Mouse (Mus musculus) hindbrain, embryonic 14.5 days (tissue): ENCODE results near the gene Trim45. TPM values are rescaled to one million over a fixed set of nuclear protein-coding genes. Genes with fewer than 3 reads are reported as not detected.

Source experiments
- ATAC-seq: fragments of 200-750 bp; cut with Nextera tagmentation; 2 replicates; pipeline ENCODE4 v1.8.0; 2017; ENCODE audit warnings: moderate number of reproducible peaks, mild to moderate bottlenecking, moderate TSS enrichment, moderate library complexity; ENCODE audit not compliant: low FRiP score
- DNase-seq: peaks from one replicate; pipeline ENCODE4 v3.0.0-alpha.2; 2015; ENCODE audit warnings: low spot score
- H3K27ac ChIP-seq: fragments of 300-500 bp; sonication (generic); 2 replicates; pipeline ENCODE4 v1.5.1; 2014; ENCODE audit warnings: mild to moderate bottlenecking, moderate library complexity
- H3K27me3 ChIP-seq: fragments of 300-500 bp; sonication (generic); 2 replicates; pipeline ENCODE4 v1.6.1; 2014; ENCODE audit warnings: mild to moderate bottlenecking, low read length, mixed read lengths; ENCODE audit not compliant: control insufficient read depth, insufficient read depth
- H3K36me3 ChIP-seq: fragments of 300-500 bp; sonication (generic); replicated peaks from 2 replicates; pipeline ENCODE4 v1.6.1; 2014; ENCODE audit not compliant: control insufficient read depth, insufficient read depth
- H3K4me1 ChIP-seq: fragments of 300-500 bp; sonication (generic); replicated peaks from 2 replicates; pipeline ENCODE4 v1.6.1; 2014; ENCODE audit warnings: antibody characterized with exemption, low read length, mixed read lengths; ENCODE audit not compliant: control insufficient read depth, insufficient read depth
- H3K4me2 ChIP-seq: fragments of 300-500 bp; sonication (generic); replicated peaks from 2 replicates; pipeline ENCODE4 v1.6.1; 2014; ENCODE audit warnings: mild to moderate bottlenecking, moderate library complexity
- H3K4me3 ChIP-seq: fragments of 300-500 bp; sonication (generic); replicated peaks from 2 replicates; pipeline ENCODE4 v1.5.1; 2014; ENCODE audit warnings: mild to moderate bottlenecking, low read length
- H3K9ac ChIP-seq: fragments of 300-500 bp; sonication (generic); 2 replicates; pipeline ENCODE4 v1.6.1; 2014
- H3K9me3 ChIP-seq: fragments of 300-500 bp; sonication (generic); 2 replicates; pipeline ENCODE4 v1.6.1; 2016; ENCODE audit warnings: low read length; ENCODE audit not compliant: control insufficient read depth
- WGBS: fragments of 180-500 bp; shearing (Covaris S2); extraction: QIAGEN DNeasy Blood & Tissue Kit; methylation state at CpG from one replicate; pipeline ENCODE4 v1.1.7; 2014; 5-methylcytosine and 5-hydroxymethylcytosine counted together
- polyA plus RNA-seq: library from polyadenylated mRNA; unstranded; fragments of >200 nt; fragmentation: Nextera tagmentation; extraction: Ambion mirVana; gene quantifications from 2 replicates; pipeline ENCODE4 v1.2.1, GENCODE M21; 2014

Trim45 gene
- polyA plus RNA-seq, 1 experiment from 2014 or later = 6.2 TPM

DNA sequence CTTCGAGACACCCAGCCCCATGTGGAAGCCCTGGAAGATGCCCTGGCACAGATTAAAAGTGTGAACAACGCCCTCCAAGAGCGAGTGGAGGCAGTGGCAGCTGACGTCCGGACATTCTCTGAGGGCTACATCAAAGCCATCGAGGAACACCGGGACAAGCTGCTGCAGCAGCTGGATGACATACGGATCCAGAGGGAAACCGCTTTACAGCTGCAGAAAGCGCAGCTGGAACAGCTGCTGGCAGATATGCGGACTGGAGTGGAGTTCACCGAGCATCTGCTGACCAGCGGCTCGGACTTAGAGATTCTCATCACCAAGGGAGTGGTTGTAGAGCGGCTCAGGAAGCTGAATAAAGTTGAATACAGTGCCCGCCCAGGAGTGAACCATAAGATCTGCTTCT is 3.2 kb downstream of the Trim45 start:
- H3K4me1 ChIP-seq = peaks cover 38% of the 10 kb centered on the region

DNA sequence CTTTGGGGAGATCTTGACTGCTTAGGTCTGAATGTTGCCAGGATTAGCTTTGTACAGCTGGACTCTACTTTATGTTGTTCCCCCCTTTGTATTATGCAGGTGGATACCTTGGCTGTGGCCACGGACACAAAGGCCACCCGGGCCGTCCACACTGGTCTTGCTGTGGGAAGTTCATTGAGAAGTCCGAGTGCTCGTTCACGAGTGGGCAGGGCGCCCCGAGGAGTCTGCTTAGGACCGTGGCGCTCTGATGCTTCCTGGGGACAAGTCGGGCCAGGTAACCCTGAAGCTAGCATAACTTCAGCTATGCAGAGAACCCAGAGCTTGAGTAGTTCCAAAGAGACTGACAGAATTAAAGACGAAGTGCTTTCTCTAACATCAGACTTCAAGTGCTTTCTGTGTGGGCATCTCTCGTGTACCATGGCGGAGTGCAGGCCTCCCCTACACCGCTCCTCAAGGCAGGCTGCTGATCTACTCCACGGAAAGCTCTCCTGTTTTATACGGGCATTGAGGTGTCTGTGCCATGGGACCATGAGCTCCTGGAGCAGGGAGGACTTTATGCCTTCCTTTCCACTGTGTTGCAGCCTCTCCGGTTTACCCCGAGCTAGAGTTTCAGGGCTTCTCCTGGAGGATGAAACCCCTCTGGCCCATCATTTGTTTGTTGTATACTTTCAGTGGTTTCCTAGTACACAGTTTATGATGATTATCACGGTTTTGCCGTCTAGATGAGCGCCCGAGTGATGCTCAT is 9.5 kb downstream of the Trim45 start:
- DNase-seq (no peak), ATAC-seq (no peak)
- Histone ChIP-seq H3K4me3 (no peak overlapping the region), H3K36me3 (peaks cover 72% of the 10 kb centered on the region), H3K4me1 (peaks cover 4% of the 10 kb centered on the region; the same call in 1 of the 2 replicates), H3K4me2 (no peak overlapping the region), H3K9ac (no peak overlapping the region), H3K27ac (no peak overlapping the region), H3K27me3 (no peaks in the 10 kb centered on the region), H3K9me3 (no peaks in the 10 kb centered on the region)
- 96% methylated on average over 23 of the region's 23 CpGs for WGBS

More for the DNA sequence above, 3.2 kb downstream of the Trim45 start:
- Histone ChIP-seq H3K9me3 (no peaks in the 10 kb centered on the region), H3K9ac (no peak overlapping the region), H3K27me3 (no peaks in the 10 kb centered on the region), H3K27ac (no peak overlapping the region), H3K4me2 (no peak overlapping the region), H3K36me3 (peaks cover 23% of the 10 kb centered on the region), H3K4me3 (no peak overlapping the region)
- no peak for ATAC-seq
- DNase-seq = no peak
- 85% methylated on average over 16 of the region's 16 CpGs for WGBS

DNA sequence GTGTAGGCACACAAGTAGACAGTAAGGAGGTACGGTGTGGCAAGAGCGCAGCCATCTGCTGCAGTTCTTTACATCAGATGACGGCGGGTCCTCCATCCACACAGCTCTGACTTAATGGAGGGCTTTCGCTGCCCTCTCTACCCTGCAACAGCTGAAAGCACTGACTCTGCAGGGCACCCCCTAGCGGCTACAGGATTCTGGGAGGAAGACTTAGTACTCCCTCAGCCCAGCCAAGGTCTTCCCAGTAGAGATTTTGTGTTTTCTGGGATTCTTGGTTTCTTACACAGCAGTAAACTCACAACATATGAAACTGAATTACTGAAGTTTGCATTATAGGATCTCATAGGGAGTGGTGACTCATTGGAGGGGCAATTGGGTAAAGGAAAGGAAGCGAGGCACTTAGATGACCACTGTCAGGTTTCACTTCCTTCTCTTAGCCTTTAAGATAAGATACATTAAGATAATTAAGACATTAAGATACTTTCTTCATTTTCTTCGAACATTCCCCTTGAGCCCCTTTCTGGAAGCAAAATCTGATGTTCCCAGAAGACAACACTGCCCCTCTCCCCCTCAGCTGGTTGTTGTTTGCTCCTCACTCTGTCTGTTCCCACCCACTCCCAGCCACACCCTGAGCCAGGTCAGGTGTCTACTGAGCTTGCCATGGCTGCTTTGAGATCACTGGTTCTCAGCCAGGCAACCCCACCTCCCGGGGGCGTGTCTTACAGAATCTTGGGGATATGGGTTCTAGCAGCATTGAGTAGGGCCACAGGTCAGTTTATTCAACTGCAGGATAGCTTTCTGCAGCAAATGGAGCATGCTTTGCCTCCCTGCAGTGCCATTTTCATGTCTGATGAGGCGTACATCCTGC is 10.3 kb downstream of the Trim45 start:
- WGBS = 77% methylated on average over 11 of the region's 11 CpGs
- Histone ChIP-seq H3K4me2 (no peak overlapping the region), H3K4me1 (no peaks in the 10 kb centered on the region), H3K9me3 (no peaks in the 10 kb centered on the region), H3K27ac (no peak overlapping the region), H3K27me3 (no peaks in the 10 kb centered on the region), H3K4me3 (no peak overlapping the region), H3K9ac (no peak overlapping the region), H3K36me3 (peaks cover 75% of the 10 kb centered on the region)
- ATAC-seq = no peak
- DNase-seq = no peak

DNA sequence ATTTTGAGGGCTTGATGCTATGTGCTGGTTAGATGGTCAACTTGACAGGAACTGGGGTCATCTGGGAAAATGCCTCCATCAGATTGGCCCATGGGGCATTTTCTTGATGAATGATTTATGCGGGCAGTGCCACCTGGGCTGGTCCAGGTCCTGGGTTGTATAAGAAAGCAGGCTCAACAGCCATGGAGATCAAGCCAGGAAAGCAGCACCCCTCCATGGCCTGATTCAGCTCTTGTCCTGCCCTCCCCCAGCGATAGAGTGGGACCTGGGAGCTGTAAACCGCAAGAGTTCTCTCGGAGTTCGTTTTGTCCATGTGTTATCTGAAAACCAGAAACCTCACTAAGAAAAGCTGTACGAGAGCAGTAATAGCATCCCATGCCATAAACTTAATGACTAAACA is 13.5 kb downstream of the Trim45 start:
- Histone ChIP-seq H3K27me3 (no peaks in the 10 kb centered on the region), H3K36me3 (peaks cover 66% of the 10 kb centered on the region), H3K4me3 (no peak overlapping the region), H3K4me2 (no peak overlapping the region), H3K9ac (no peak overlapping the region), H3K9me3 (no peaks in the 10 kb centered on the region), H3K4me1 (no peaks in the 10 kb centered on the region), H3K27ac (no peak overlapping the region)
- WGBS = 95% methylated on average over 6 of the region's 6 CpGs
- DNase-seq = no peak
- ATAC-seq = no peak

DNA sequence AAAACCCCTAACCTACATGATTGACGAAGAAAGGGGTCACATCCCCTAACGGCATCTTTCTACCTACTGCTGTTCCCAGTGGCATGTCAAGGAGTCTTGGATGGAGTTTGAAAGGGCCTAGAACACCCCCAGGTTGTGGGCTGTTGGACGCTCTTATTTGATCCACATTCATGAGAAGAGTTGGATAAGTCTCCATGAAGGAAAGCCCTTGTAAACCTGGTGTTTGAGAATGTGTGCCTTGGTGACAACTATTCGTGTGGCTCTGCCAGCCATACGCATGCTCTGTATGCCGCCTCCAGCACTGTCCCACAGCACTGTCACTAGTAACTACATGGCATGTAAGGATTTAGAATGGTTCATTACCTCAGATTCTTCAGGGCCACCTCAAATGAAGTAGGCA is 14.2 kb downstream of the Trim45 start:
- Histone ChIP-seq H3K4me2 (no peak overlapping the region), H3K27ac (no peak overlapping the region), H3K9me3 (no peaks in the 10 kb centered on the region), H3K27me3 (no peaks in the 10 kb centered on the region), H3K9ac (no peak overlapping the region), H3K4me1 (no peaks in the 10 kb centered on the region), H3K36me3 (peaks cover 61% of the 10 kb centered on the region), H3K4me3 (no peak overlapping the region)
- DNase-seq (no peak), ATAC-seq (no peak)
- 97% methylated on average over 6 of the region's 6 CpGs for WGBS

DNA sequence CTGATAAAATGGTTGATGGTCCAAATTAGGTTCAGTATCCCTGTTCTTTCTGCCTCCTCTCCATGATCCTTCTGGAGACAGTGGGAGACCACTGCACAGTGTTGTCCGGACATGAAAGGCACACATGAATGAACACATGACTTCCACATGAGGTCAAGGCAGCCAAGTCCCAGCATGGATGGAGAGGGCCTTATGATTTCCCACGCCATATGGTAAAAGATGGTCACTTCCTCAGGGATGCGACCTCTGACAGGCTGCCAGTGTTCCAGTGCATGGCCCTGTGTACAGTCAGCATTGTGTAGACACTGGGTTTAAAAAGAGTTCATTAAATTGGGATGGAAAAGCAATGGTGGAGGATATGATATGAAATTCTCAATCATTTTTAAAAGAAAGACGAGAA is 16.2 kb downstream of the Trim45 start:
- Histone ChIP-seq H3K27ac (no peak overlapping the region), H3K4me3 (no peak overlapping the region), H3K9me3 (no peaks in the 10 kb centered on the region), H3K36me3 (peaks cover 48% of the 10 kb centered on the region), H3K4me2 (no peak overlapping the region), H3K4me1 (no peaks in the 10 kb centered on the region), H3K9ac (no peak overlapping the region), H3K27me3 (no peaks in the 10 kb centered on the region)
- DNase-seq = no peak
- ATAC-seq = no peak
- WGBS = 91% methylated on average over 4 of the region's 4 CpGs

DNA sequence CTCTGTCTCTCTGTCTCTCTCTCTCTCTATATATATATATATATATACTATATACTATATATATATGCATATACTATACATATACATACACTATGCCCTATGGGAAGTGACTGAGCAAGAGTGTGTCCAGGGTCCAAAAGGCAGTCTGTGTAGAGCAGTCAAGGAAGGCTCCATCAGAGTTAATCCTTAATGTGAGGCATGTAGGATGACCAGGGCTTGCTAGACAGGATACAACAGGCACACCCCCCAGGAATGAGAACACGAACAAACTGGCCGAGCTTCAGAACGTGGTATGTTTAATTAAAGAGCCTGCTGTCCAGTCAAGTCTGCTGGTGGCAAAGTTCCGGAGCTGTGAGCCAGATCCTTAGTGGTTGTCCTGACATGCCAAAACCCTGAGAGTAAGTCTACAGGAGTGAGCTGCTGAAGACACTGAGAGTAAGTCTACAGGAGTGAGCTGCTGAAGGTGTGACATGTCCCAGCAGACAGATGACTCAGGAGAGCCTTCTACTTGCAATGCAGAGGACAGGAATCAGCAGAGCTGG is 18.6 kb downstream of the Trim45 start:
- H3K4me1 ChIP-seq = no peaks in the 10 kb centered on the region
- ATAC-seq (no peak), DNase-seq (no peak)
- H3K27me3 ChIP-seq = no peaks in the 10 kb centered on the region
- no peaks in the 10 kb centered on the region for H3K9me3 ChIP-seq
- no peak overlapping the region for H3K27ac ChIP-seq
- no peak overlapping the region for H3K9ac ChIP-seq
- peaks cover 33% of the 10 kb centered on the region for H3K36me3 ChIP-seq
- H3K4me3 ChIP-seq = no peak overlapping the region
- WGBS = 92% methylated on average over 4 of the region's 4 CpGs
- no peak overlapping the region for H3K4me2 ChIP-seq

DNA sequence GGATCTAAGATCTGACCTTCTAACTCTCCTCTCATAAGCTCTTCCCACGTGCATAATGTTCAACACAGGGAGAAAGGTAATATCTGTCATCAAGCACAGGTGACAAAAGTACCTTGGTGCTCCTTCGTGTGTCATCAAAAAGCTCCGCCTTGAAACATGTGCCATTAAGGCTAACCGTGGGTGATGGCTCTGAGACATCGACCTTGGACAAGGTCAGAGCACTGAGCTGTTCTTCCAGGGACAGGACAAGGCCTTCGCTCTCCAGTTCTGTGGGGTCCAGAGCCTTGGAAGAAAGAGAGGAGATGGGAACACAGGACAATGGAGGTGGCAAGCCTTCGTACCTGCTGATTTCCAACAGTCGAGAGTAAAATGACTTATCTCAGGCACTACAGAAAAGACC is 25.3 kb downstream of the Trim45 start:
- Histone ChIP-seq H3K9me3 (no peaks in the 10 kb centered on the region), H3K9ac (no peak overlapping the region), H3K36me3 (peaks cover 22% of the 10 kb centered on the region), H3K4me3 (no peak overlapping the region), H3K27me3 (no peaks in the 10 kb centered on the region), H3K27ac (no peak overlapping the region), H3K4me2 (no peak overlapping the region), H3K4me1 (no peaks in the 10 kb centered on the region)
- 93% methylated on average over 8 of the region's 8 CpGs for WGBS
- no peak for ATAC-seq
- no peak for DNase-seq

GRCm38 (mm10) chr3:100951531-100951930 is 29.5 kb downstream of the Trim45 start:
- no peaks in the 10 kb centered on the region for H3K9me3 ChIP-seq
- DNase-seq (no peak), ATAC-seq (no peak)
- peaks cover 48% of the 10 kb centered on the region for H3K36me3 ChIP-seq
- WGBS = 89% methylated on average over 4 of the region's 4 CpGs
- H3K4me3 ChIP-seq = no peak overlapping the region
- H3K27ac ChIP-seq = no peak overlapping the region
- H3K4me1 ChIP-seq = no peaks in the 10 kb centered on the region
- no peaks in the 10 kb centered on the region for H3K27me3 ChIP-seq
- H3K4me2 ChIP-seq = no peak overlapping the region
- no peak overlapping the region for H3K9ac ChIP-seq
